ENCODE assay signal across 8 mouse cellular contexts in the genomic region with DNA sequence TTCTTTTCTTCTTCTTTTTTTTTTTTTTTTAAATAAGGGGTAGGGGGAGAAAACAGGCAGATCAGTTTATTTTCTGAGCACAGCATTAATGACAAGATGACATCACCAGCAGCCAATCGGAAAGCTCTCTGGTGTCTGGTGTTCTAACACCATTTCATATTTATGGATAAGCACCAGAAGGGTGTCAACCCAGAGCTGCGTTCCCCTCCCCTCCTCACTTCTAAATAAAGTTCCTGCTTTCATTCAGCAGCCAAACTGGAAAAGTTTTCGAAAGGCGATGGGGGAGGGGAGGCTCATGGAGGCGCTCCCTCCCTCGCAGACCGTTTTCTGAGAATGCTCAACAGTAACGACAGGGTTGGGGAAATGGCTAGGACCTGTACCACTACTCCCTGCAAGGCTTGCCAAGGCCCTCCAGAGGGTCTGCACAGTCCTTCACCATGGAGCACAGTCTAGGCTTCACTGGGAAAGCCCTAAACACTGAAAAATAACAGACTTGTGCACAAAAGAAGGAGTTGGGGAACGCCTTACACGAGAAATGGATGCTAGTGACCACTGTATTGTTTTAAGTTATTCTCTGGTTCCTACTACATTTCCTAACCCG.
A peak's percentile ranks its signal among the peaks of the same experiment; 100 is the strongest.
DNase-seq lines count a peak whose midpoint lies in the region; ATAC-seq and TF ChIP-seq lines count a peak whose summit lies in the region.

No protein-coding gene starts in this region.

- TF ChIP-seq CTCF in liver, postnatal 0 days (IDR thresholded peaks at IDR 0.05; ENCODE audit: low read depth) = no peak

- no peaks in the 10 kb centered on the region for H3K27me3 ChIP-seq in liver, embryonic 12.5 days (replicated peaks)
- H3K27me3 ChIP-seq in liver, postnatal 0 days (ENCODE audit: insufficient read depth, low read length) = no peaks in the 10 kb centered on the region
- no peaks in the 10 kb centered on the region for H3K27me3 ChIP-seq in forebrain, embryonic 15.5 days
- no peaks in the 10 kb centered on the region for H3K27me3 ChIP-seq in limb, embryonic 13.5 days

- no peaks in the 10 kb centered on the region for H3K36me3 ChIP-seq in liver, embryonic 12.5 days
- no peaks in the 10 kb centered on the region for H3K36me3 ChIP-seq in liver, postnatal 0 days (replicated peaks; ENCODE audit: insufficient read depth, low read length)
- no peaks in the 10 kb centered on the region for H3K36me3 ChIP-seq in forebrain, embryonic 15.5 days
- H3K36me3 ChIP-seq in limb, embryonic 13.5 days = no peaks in the 10 kb centered on the region

- H3K9me3 ChIP-seq in liver, embryonic 12.5 days (replicated peaks) = no peaks in the 10 kb centered on the region
- H3K9me3 ChIP-seq in liver, postnatal 0 days (ENCODE audit: low read length) = no peaks in the 10 kb centered on the region
- no peaks in the 10 kb centered on the region for H3K9me3 ChIP-seq in forebrain, embryonic 15.5 days
- no peaks in the 10 kb centered on the region for H3K9me3 ChIP-seq in limb, embryonic 13.5 days

- 0 out of 2 replicates have a peak overlapping the region, but pooled peaks have one; percentile 11 for H3K4me2 ChIP-seq in liver, embryonic 12.5 days
- no peak overlapping the region for H3K4me2 ChIP-seq in liver, postnatal 0 days (ENCODE audit: low read depth, low read length)
- H3K4me2 ChIP-seq in forebrain, embryonic 15.5 days (replicated peaks) = peak overlapping the region; percentile 35
- H3K4me2 ChIP-seq in limb, embryonic 13.5 days (replicated peaks) = peak overlapping the region; percentile 32

- DNase-seq in liver, postnatal 0 days = no peak
- DNase-seq in heart, postnatal 4 days = peak; percentile 65
- DNase-seq in right cerebral cortex, postnatal 4 days = peak; percentile 79
- DNase-seq in adrenal gland, postnatal 4 days (ENCODE audit: low spot score in 2 of 2) = no peak
- DNase-seq in spleen, postnatal 14 days (ENCODE audit: low spot score in 2 of 2) = no peak

- 31% methylated on average over 11 of the region's 11 CpGs for WGBS in liver, embryonic 12.5 days (ENCODE audit: insufficient replicate concordance)
- 45% methylated on average over 11 of the region's 11 CpGs for WGBS in liver, postnatal 0 days (ENCODE audit: insufficient replicate concordance)
- 19% methylated on average over 11 of the region's 11 CpGs for WGBS in forebrain, embryonic 15.5 days
- WGBS in limb, embryonic 13.5 days = 33% methylated on average over 11 of the region's 11 CpGs

- no peak for TF ChIP-seq EP300 in liver, postnatal 0 days (IDR thresholded peaks at IDR 0.05; ENCODE audit: low read depth)

- ATAC-seq in liver, embryonic 12.5 days = no peak
- ATAC-seq in liver, postnatal 0 days = no peak
- ATAC-seq in forebrain, embryonic 15.5 days (replicated peaks) = peak; percentile 75
- ATAC-seq in limb, embryonic 13.5 days (ENCODE audit: low FRiP score, low read depth) = no peak

- no peak overlapping the region for H3K27ac ChIP-seq in liver, embryonic 12.5 days
- H3K27ac ChIP-seq in liver, postnatal 0 days (ENCODE audit: low read depth) = no peak overlapping the region
- peak overlapping the region; percentile 87 for H3K27ac ChIP-seq in forebrain, embryonic 15.5 days (replicated peaks)
- peak overlapping the region; percentile 58; the same call in 1 of the 2 replicates for H3K27ac ChIP-seq in limb, embryonic 13.5 days

- peaks cover 7% of the 10 kb centered on the region; the same call in 1 of the 2 replicates for H3K4me1 ChIP-seq in liver, embryonic 12.5 days
- no peaks in the 10 kb centered on the region for H3K4me1 ChIP-seq in liver, postnatal 0 days (ENCODE audit: insufficient read depth)
- H3K4me1 ChIP-seq in forebrain, embryonic 15.5 days = peaks cover 61% of the 10 kb centered on the region
- peaks cover 45% of the 10 kb centered on the region for H3K4me1 ChIP-seq in limb, embryonic 13.5 days

- H3K9ac ChIP-seq in liver, embryonic 12.5 days = no peak overlapping the region
- H3K9ac ChIP-seq in liver, postnatal 0 days (replicated peaks) = no peak overlapping the region
- no peak overlapping the region for H3K9ac ChIP-seq in forebrain, embryonic 15.5 days (replicated peaks)
- no peak overlapping the region; the same call in 1 of the 2 replicates for H3K9ac ChIP-seq in limb, embryonic 13.5 days

- no peak overlapping the region for H3K4me3 ChIP-seq in liver, embryonic 12.5 days
- no peak overlapping the region for H3K4me3 ChIP-seq in liver, postnatal 0 days (ENCODE audit: low read depth, low read length)
- no peak overlapping the region; the same call in 1 of the 2 replicates for H3K4me3 ChIP-seq in forebrain, embryonic 15.5 days
- no peak overlapping the region for H3K4me3 ChIP-seq in limb, embryonic 13.5 days

Comparison
In these comparisons a context has a peak if more than half of its experiments do, and no peak if none do; other contexts are left out.
1. H3K27ac ChIP-seq: peak in forebrain, embryonic 15.5 days (single experiment) and limb, embryonic 13.5 days (single experiment); none in liver, embryonic 12.5 days (single experiment) and liver, postnatal 0 days (single experiment).
2. DNase-seq: peak in heart, postnatal 4 days (single experiment) and right cerebral cortex, postnatal 4 days (single experiment); none in liver, postnatal 0 days (single experiment), adrenal gland, postnatal 4 days (0 of 2) and spleen, postnatal 14 days (0 of 2).